Mouse (Mus musculus) forelimb bud, embryonic 11.5 days (tissue): ENCODE measurements around the gene Hbq1a.
"Not testable (repeated sequence)": the region's sequence is repeated elsewhere in the genome, so short reads cannot be mapped to it uniquely, and the experiment has no call there.

Source experiments
- DNase-seq: peaks from one replicate; pipeline ENCODE4 v3.0.0-alpha.2; 2012; ENCODE audit warnings: low read depth, low spot score

Hbq1a gene

DNA sequence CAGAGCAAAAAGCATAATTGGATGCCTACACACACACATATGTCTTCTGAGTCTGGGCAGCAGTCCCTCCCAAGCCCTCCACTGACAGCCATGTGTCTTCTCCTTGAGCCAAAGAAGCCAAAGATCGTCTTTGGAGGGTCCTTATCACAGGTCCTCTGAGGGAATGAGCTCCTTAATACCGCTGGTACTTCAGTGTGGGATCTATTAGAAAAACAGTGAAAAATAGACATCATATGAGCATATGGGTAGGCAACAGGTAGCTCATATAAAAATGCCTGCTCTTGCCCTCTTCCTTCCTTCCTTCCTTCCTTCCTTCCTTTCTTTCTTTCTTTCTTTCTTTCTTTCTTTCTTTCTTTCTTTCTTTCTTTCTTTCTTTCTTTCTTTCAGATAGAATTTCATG is 15.3 kb upstream of the Hbq1a start:
- not testable (repeated sequence) for DNase-seq

GRCm38 (mm10) chr11:32285031-32285775 is 14.7 kb upstream of the Hbq1a start:
- DNase-seq = no peak

- not testable (repeated sequence) for DNase-seq
These were observed 14.0 kb upstream of the Hbq1a start for GRCm38 (mm10) chr11:32285887-32286286.

- DNase-seq = peak; percentile 66
These were observed 13.0 kb upstream of the Hbq1a start, which contains the start of gene Hbq1b for GRCm38 (mm10) chr11:32286695-32287492. TSS of gene Hbq1b (plus strand) at chr11:32286965.

DNA sequence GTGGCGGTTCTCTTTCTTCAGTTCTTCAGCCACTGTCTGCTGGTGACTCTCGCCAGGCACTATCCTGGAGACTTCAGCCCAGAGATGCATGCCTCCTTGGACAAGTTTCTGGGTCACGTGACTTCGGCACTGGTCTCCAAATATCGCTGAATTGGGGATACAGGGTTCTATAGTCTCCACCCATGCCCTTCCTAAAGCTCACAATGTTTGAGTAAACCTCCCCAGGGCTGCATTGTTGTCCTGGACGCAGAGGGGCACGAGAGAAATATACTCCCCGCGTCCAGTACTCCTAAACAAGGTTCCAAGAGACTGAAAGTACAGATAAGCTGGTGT is 12.4 kb upstream of the Hbq1a start:
- DNase-seq = no peak

DNA sequence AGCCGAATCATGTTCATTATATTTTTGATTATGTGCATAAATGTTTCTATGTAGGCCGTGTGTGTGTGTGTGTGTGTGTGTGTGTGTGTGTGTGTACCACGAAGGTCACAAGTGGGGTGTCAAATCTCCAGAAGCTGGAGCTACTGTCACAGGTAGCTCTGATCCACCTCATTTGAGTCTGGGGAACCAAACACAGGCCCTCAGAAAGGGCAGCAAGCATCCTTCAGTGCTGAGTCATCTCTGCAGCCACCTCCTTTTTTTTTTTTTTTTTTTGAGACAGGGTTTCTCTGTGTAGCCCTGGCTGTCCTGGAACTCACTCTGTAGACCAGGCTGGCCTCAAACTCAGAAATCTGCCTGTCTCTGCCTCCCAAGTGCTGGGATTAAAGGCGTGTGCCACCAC is 7.0 kb upstream of the Hbq1a start:
- not testable (repeated sequence) for DNase-seq

DNA sequence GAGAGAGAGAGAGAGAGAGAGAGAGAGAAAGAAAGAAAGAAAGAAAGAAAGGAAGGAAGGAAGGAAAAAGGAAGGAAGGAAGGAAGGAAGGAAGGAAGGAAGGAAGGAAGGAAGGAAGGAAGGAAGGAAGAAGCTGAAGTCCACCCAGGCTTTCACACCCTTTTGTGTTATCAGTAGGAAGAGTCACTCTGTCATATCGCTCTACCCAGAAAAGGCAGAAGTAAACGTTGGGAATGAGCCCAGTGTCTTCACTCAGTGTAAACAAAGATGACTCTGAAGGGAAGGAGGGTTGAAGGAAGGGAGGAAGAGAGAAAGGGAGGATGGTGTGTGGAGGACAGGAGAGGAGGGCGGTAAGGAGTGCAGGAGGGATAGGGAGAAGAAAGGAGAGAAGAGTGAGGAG is 6.4 kb upstream of the Hbq1a start:
- DNase-seq = not testable (repeated sequence)

DNA sequence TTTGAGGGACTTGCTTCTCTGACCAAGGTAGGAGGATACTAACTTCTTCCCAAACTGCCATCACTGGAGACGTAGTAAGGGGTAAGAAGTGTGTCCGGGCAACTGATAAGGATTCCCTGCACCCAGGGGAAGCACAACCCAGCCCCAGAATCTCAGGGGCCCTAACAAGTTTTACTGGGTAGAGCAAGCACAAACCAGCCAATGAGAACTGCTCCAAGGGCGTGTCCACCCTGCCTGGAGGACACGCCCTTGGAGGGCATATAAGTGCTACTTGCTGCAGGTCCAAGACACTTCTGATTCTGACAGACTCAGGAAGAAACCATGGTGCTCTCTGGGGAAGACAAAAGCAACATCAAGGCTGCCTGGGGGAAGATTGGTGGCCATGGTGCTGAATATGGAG is 3.7 kb upstream of the Hbq1a start, which contains the start of gene Hba-a2:
Hba-a2 (plus strand) TSS at position 287 of the 400 bp plus-strand sequence.
- DNase-seq = not testable (repeated sequence)

- DNase-seq = not testable (repeated sequence)
These were observed 2.5 kb upstream of the Hbq1a start for GRCm38 (mm10) chr11:32297417-32297816.

- DNase-seq = no peak
These were observed 1.9 kb upstream of the Hbq1a start for GRCm38 (mm10) chr11:32297866-32298531.

DNA sequence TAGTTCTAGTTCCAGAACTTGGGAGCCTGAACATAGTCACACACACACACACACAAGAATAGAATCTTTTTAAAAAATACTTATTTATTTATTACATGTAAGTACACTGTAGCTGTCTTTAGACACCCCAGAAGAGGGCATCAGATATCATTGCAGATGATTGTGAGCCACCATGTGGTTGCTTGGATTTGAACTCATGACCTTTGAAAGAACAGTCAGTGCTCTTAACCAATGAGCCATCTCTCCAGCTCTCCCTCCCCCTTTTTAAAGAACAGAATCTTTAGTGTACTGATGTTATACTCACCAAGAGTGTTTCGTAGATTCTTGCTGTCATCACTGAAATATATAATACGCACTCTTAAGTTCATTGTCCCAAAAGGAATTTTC is 1.3 kb upstream of the Hbq1a start:
- no peak for DNase-seq

DNA sequence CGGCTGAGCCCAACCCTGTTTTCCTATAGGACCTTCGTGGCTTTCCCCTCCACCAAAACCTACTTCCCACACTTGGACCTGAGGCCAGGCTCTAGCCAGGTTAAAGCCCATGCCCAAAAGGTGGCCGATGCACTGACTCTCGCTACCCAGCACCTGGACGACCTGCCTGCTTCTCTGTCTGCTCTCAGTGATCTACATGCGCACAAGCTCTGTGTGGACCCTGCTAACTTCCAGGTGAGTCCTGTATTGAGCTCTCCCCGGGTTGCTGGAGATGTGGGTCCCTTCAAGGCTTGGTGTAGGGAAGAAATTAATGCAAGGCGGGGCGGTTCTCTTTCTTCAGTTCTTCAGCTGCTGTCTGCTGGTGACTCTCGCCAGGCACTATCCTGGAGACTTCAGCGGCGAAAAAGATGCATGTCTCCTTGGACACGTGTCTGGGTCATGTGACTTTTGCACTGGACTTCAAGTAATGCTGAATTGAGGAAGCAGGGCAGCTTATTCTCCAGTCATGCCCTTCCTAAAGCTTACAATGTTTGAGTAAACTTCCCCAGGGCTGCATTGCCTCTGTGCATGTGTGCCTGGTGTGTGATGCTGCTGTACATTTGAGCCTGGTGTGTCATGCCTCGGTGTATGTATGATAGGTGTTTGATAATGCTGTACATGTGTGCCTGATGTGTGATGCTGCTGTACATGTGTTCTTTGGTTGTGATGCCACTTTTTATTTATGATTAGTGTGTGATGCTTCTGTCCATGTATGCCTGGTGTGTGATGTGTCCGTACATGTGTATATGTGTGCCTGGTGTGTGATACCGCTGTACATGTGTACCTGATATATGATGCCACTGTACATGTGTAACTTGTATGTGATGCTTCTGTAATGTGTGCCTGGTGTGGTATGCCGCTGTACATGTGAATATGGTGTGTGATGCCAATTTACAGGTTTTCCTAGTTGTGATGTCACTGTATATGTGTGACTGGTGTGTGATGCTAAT is 704 bp downstream of the Hbq1a start:
- DNase-seq = no peak

DNA sequence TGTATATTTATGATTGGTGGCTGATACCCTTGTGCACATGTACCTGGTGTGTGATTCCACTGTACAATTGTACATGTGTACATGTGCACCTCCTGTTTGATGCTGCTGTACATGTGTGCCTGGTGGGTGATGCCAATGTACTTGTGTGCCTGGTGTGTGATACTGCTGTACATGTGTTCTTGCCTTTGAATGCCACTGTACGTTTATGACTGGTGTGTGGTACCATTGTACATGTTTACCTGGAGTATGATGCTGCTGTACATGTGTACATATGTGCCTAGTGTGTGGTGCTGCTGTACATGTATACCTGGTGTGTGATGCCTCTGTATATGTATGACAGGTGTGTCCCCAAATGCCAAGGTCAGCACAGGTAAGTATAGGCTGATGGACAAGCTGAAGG is 1.6 kb downstream of the Hbq1a start:
- DNase-seq = no peak

DNA sequence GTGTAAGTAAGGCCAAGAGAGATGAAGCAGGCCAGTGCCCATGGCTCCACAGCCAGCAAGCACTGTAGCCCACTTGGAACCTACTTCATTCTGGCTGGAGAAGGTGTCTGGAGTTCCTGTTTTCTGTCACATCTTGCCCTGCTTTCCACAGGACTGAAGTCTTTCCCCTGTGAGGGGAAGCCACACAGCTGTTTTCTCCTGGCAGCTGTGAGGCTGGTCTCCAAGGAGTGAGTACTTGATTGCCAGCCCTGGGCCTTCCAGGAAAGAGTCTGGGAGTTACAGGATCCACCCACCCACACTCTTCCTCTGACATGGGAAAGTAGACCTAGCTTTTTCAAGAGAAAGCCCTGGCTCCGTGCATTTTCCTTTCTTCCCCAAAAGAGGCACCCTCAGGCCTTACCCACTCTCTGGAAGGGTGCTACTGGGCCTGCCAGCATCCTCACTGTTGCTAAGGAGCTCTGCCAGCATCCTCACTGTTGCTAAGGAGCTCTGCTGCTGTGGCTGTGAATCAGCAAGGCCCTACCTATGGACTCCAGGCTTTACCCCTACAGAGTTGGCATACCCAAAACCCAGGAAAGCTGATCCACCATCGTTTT is 3.1 kb downstream of the Hbq1a start:
- DNase-seq = no peak

DNA sequence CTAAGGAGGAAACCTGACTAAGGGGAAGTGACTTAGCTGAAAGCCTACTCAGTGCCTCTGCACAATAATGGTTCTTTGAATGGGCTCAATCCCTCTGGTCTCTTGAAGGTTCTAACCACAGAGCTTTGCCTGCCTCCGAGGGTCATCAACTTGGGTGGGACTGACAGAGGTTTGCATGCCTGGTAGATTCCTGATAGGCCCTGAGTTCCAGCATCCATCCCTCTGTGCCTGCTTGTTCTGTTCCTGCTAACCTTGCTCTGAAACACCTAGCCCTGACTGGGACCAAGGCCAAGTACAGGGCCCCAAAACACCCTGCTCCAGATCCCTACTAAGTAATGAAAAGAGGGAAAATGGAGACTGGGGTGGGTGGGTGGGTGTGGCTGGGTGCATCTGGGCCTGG is 3.6 kb downstream of the Hbq1a start:
- no peak for DNase-seq

DNA sequence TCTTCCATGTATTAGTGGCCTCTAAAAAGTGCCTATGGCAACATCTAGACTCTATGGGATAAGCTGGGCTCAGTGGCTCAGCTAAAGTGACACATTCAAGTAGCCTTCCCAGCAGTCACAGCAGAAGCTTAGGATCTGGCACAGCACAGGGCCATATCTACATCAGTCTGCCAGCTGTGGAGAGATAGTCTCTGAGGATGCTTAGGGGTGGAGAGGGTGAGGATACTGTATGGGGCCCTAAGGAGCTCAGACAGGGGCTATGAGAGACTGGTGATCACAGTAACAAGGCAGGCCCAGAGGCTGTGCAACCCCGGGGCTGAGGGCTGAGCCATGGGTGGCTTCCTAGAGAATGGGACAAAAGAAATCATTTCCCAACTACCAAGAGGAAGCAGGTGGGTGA is 7.1 kb downstream of the Hbq1a start:
- no peak for DNase-seq

DNA sequence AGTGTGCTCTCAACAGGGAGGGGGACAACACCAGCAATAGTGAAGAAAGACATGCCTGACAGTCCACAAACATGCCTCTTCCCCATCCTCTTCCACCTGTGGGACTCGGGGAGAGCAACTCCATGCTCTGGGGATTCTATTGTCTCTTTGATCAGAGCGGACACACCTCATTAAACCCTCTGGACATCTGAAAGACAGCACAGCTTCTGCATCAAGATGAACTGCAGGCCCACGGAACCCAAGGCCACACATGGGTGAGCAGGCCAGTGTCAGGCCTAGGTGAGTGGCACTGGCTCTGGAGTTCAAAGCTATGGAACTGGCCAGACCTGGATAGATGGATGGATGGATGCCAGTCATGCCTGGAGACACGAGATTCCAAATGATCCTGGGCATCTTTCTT is 9.6 kb downstream of the Hbq1a start:
- no peak for DNase-seq

- no peak for DNase-seq
These were observed 10.1 kb downstream of the Hbq1a start for GRCm38 (mm10) chr11:32309928-32310327.

- no peak for DNase-seq
These were observed 16.1 kb downstream of the Hbq1a start for GRCm38 (mm10) chr11:32316009-32316408.

- DNase-seq = no peak
These were observed 20.8 kb downstream of the Hbq1a start for GRCm38 (mm10) chr11:32320507-32321195.
